Mouse (Mus musculus): ENCODE measurements around the gene Tm9sf1. TPM values are rescaled to one million over a fixed set of nuclear protein-coding genes. Genes with fewer than 3 reads are reported as not detected.

The Tm9sf1 gene
- polyA plus RNA-seq (2012; rRNA removed; ENCODE audit: low replicate concordance) = 112 and 118 TPM in 2 replicates

GRCm38 (mm10) chr14:55643060-55643907, at the start of gene Tm9sf1:
Tm9sf1 (minus strand) TSS chr14:55643806.

GRCm38 (mm10) chr14:55681160-55682117, 37.8 kb upstream of the Tm9sf1 start, which contains the start of gene Tinf2:
Tinf2 (minus strand) TSS chr14:55681820.

GRCm38 (mm10) chr14:55671833-55672740, 28.5 kb upstream of the Tm9sf1 start, which contains the start of the genes Gmpr2 and Nedd8:
Gmpr2 (plus strand) TSS chr14:55671941.
Nedd8 (minus strand) TSS chr14:55672124.

GRCm38 (mm10) chr14:55659960-55660573, 16.5 kb upstream of the Tm9sf1 start, which contains the start of gene Mdp1:
Mdp1 (minus strand) TSS chr14:55660508.

GRCm38 (mm10) chr14:55649884-55650283, 6.3 kb upstream of the Tm9sf1 start, which contains the start of gene Tssk4:
Tssk4 (plus strand) TSS chr14:55650184.

GRCm38 (mm10) chr14:55637795-55638194, 5.8 kb downstream of the Tm9sf1 start, which contains the start of gene Gm49378:
Gm49378 (minus strand) TSS chr14:55637895.

GRCm38 (mm10) chr14:55635523-55636007, 8.0 kb downstream of the Tm9sf1 start, which contains the start of gene Ipo4:
Ipo4 (minus strand) TSS chr14:55635957.

GRCm38 (mm10) chr14:55617822-55618221, 25.8 kb downstream of the Tm9sf1 start, which contains the start of gene Rec8:
Rec8 (plus strand) TSS chr14:55618037.

GRCm38 (mm10) chr14:55603271-55603632, 40.4 kb downstream of the Tm9sf1 start, which contains the start of gene Irf9:
Irf9 (plus strand) TSS chr14:55603571.

GRCm38 (mm10) chr14:55591331-55591891, 52.2 kb downstream of the Tm9sf1 start, which contains the start of gene Rnf31:
Rnf31 (plus strand) TSS chr14:55591708.

GRCm38 (mm10) chr14:55590748-55591330, 52.8 kb downstream of the Tm9sf1 start, which contains the start of gene Psme2:
Psme2 (minus strand) TSS chr14:55591113.

Other genes with a start within 250 kb of the Tm9sf1 start
- gene Dhrs4, start 165.0 kb downstream of the Tm9sf1 start, polyA plus RNA-seq (2012; rRNA removed; ENCODE audit: low replicate concordance) = 95.3 and 98.5 TPM in 2 replicates
- 0.58 and 5.5 TPM in 2 replicates for gene Carmil3, start 153.2 kb downstream of the Tm9sf1 start, polyA plus RNA-seq (2012; rRNA removed; ENCODE audit: low replicate concordance)
- 0.02 TPM in 1 of 2 replicates, not detected in the other for gene Cpne6, start 133.4 kb downstream of the Tm9sf1 start, polyA plus RNA-seq (2012; rRNA removed; ENCODE audit: low replicate concordance)
- not detected in 2 replicates for gene Nrl, start 118.8 kb downstream of the Tm9sf1 start, polyA plus RNA-seq (2012; rRNA removed; ENCODE audit: low replicate concordance)
- 19.5 and 27.3 TPM in 2 replicates for gene Pck2, start 103.5 kb downstream of the Tm9sf1 start, polyA plus RNA-seq (2012; rRNA removed; ENCODE audit: low replicate concordance)
- 95.6 and 99.0 TPM in 2 replicates for gene Dcaf11, start 83.8 kb downstream of the Tm9sf1 start, polyA plus RNA-seq (2012; rRNA removed; ENCODE audit: low replicate concordance)
- gene A730061H03Rik, start 83.4 kb downstream of the Tm9sf1 start, polyA plus RNA-seq (2012; rRNA removed; ENCODE audit: low replicate concordance) = 0.66 and 1.2 TPM in 2 replicates
- gene Fitm1, start 68.2 kb downstream of the Tm9sf1 start, polyA plus RNA-seq (2012; rRNA removed; ENCODE audit: low replicate concordance) = 0.09 TPM in 1 of 2 replicates, not detected in the other
- 79.6 and 120 TPM in 2 replicates for gene Psme1, start 65.7 kb downstream of the Tm9sf1 start, polyA plus RNA-seq (2012; rRNA removed; ENCODE audit: low replicate concordance)
- gene Emc9, start 58.5 kb downstream of the Tm9sf1 start, polyA plus RNA-seq (2012; rRNA removed; ENCODE audit: low replicate concordance) = 22.9 and 37.1 TPM in 2 replicates
- 117 and 212 TPM in 2 replicates for gene Psme2, start 52.7 kb downstream of the Tm9sf1 start, polyA plus RNA-seq (2012; rRNA removed; ENCODE audit: low replicate concordance)
- 33.6 and 53.0 TPM in 2 replicates for gene Rnf31, start 52.1 kb downstream of the Tm9sf1 start, polyA plus RNA-seq (2012; rRNA removed; ENCODE audit: low replicate concordance)
- gene Irf9, start 40.2 kb downstream of the Tm9sf1 start, polyA plus RNA-seq (2012; rRNA removed; ENCODE audit: low replicate concordance) = 54.8 and 80.1 TPM in 2 replicates
- 59.9 and 65.8 TPM in 2 replicates for gene Rec8, start 25.8 kb downstream of the Tm9sf1 start, polyA plus RNA-seq (2012; rRNA removed; ENCODE audit: low replicate concordance)
- 22.5 and 39.9 TPM in 2 replicates for gene Ipo4, start 7.8 kb downstream of the Tm9sf1 start, polyA plus RNA-seq (2012; rRNA removed; ENCODE audit: low replicate concordance)
- 6.3 and 23.9 TPM in 2 replicates for gene Gm49378, start 5.9 kb downstream of the Tm9sf1 start, polyA plus RNA-seq (2012; rRNA removed; ENCODE audit: low replicate concordance)
- gene Tssk4, start 6.4 kb upstream of the Tm9sf1 start, polyA plus RNA-seq (2012; rRNA removed; ENCODE audit: low replicate concordance) = 0.69 and 1.3 TPM in 2 replicates
- gene Mdp1, start 16.7 kb upstream of the Tm9sf1 start, polyA plus RNA-seq (2012; rRNA removed; ENCODE audit: low replicate concordance) = 17.9 and 19.6 TPM in 2 replicates
- 9.4 and 9.7 TPM in 2 replicates for gene Gmpr2, start 28.1 kb upstream of the Tm9sf1 start, polyA plus RNA-seq (2012; rRNA removed; ENCODE audit: low replicate concordance)
- gene Nedd8, start 28.3 kb upstream of the Tm9sf1 start, polyA plus RNA-seq (2012; rRNA removed; ENCODE audit: low replicate concordance) = 242 and 271 TPM in 2 replicates
- gene Tinf2, start 38.0 kb upstream of the Tm9sf1 start, polyA plus RNA-seq (2012; rRNA removed; ENCODE audit: low replicate concordance) = 8.9 and 9.3 TPM in 2 replicates
- gene Tgm1, start 70.1 kb upstream of the Tm9sf1 start, polyA plus RNA-seq (2012; rRNA removed; ENCODE audit: low replicate concordance) = 0.48 and 0.58 TPM in 2 replicates
- gene Rabggta, start 78.5 kb upstream of the Tm9sf1 start, polyA plus RNA-seq (2012; rRNA removed; ENCODE audit: low replicate concordance) = 44.0 and 48.3 TPM in 2 replicates
- 404 and 508 TPM in 2 replicates for gene Dhrs1, start 101.9 kb upstream of the Tm9sf1 start, polyA plus RNA-seq (2012; rRNA removed; ENCODE audit: low replicate concordance)
- gene Nop9, start 101.9 kb upstream of the Tm9sf1 start, polyA plus RNA-seq (2012; rRNA removed; ENCODE audit: low replicate concordance) = 10.6 and 12.5 TPM in 2 replicates
- gene Cideb, start 114.7 kb upstream of the Tm9sf1 start, polyA plus RNA-seq (2012; rRNA removed; ENCODE audit: low replicate concordance) = 265 and 662 TPM in 2 replicates
- 36.1 and 162 TPM in 2 replicates for gene Ltb4r2, start 117.6 kb upstream of the Tm9sf1 start, polyA plus RNA-seq (2012; rRNA removed; ENCODE audit: low replicate concordance)
- 14.4 and 49.5 TPM in 2 replicates for gene Ltb4r1, start 122.2 kb upstream of the Tm9sf1 start, polyA plus RNA-seq (2012; rRNA removed; ENCODE audit: low replicate concordance)
- 3.4 and 3.5 TPM in 2 replicates for gene Adcy4, start 140.3 kb upstream of the Tm9sf1 start, polyA plus RNA-seq (2012; rRNA removed; ENCODE audit: low replicate concordance)
- 46.1 and 54.9 TPM in 2 replicates for gene Ripk3, start 145.1 kb upstream of the Tm9sf1 start, polyA plus RNA-seq (2012; rRNA removed; ENCODE audit: low replicate concordance)
- 10.9 and 11.1 TPM in 2 replicates for gene Nfatc4, start 179.3 kb upstream of the Tm9sf1 start, polyA plus RNA-seq (2012; rRNA removed; ENCODE audit: low replicate concordance)
- gene Nynrin, start 210.2 kb upstream of the Tm9sf1 start, polyA plus RNA-seq (2012; rRNA removed; ENCODE audit: low replicate concordance) = 1.6 TPM in 2 replicates
- gene Cbln3, start 240.6 kb upstream of the Tm9sf1 start, polyA plus RNA-seq (2012; rRNA removed; ENCODE audit: low replicate concordance) = 0.15 and 0.32 TPM in 2 replicates
- 15.1 and 17.9 TPM in 2 replicates for gene Khnyn, start 241.1 kb upstream of the Tm9sf1 start, polyA plus RNA-seq (2012; rRNA removed; ENCODE audit: low replicate concordance)